Mouse (Mus musculus): ENCODE results near the gene Ccnd3. TPM values are rescaled to one million over a fixed set of nuclear protein-coding genes. Genes with fewer than 3 reads are reported as not detected.
A peak's percentile ranks its signal among the peaks of the same experiment; 100 is the strongest.

Ccnd3 gene
- polyA plus RNA-seq, 1 experiment from 2014 or later, result 451 TPM

GRCm38 (mm10) chr17:47468063-47468462, 36.8 kb upstream of the Ccnd3 start:
- Histone ChIP-seq H3K4me2 (peak overlapping the region; percentile 67), H3K4me1 (peaks cover 50% of the 10 kb centered on the region), H3K9ac (peak overlapping the region; percentile 66), H3K9me3 (no peaks in the 10 kb centered on the region), H3K4me3 (peak overlapping the region; percentile 43), H3K27ac (replicated peaks) (no peak overlapping the region), H3K27me3 (replicated peaks) (peaks cover 58% of the 10 kb centered on the region), H3K36me3 (no peaks in the 10 kb centered on the region)
- ATAC-seq (ENCODE audit: extremely low read depth, insufficient number of reproducible peaks, low FRiP score, low TSS enrichment), result no peak
- WGBS, result 19% methylated on average over 14 of the region's 14 CpGs

GRCm38 (mm10) chr17:47468466-47468865, 36.4 kb upstream of the Ccnd3 start:
- H3K27me3 ChIP-seq (replicated peaks), result peaks cover 58% of the 10 kb centered on the region
- WGBS, result 11% methylated on average over 34 of the region's 34 CpGs
- peak overlapping the region; percentile 43 for H3K4me3 ChIP-seq
- peaks cover 46% of the 10 kb centered on the region for H3K4me1 ChIP-seq
- H3K4me2 ChIP-seq, result peak overlapping the region; percentile 67
- no peak for ATAC-seq (ENCODE audit: extremely low read depth, insufficient number of reproducible peaks, low FRiP score, low TSS enrichment)
- H3K9me3 ChIP-seq, result no peaks in the 10 kb centered on the region
- no peaks in the 10 kb centered on the region for H3K36me3 ChIP-seq
- H3K27ac ChIP-seq (replicated peaks), result no peak overlapping the region
- peak overlapping the region; percentile 66 for H3K9ac ChIP-seq

DNA sequence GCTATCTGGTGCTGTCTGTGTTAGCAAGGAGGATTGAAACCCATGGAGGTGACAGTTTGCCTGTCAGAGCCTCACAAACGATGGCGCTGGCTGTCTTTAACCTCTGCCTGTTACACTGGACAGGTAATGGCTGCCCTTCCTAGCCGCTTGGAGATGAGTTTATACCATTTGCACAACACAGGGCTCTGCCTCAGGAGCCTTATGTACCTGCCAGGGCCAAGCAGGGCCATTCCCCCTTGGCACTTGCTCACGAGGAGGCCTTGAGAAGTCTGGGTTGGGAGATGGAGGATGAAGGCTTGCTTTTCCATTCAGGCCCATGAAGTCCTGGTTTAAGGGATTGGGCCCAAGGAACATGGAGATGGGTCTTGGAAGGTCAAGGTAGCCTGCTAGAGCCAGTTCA, 35.2 kb upstream of the Ccnd3 start:
- ATAC-seq (ENCODE audit: extremely low read depth, insufficient number of reproducible peaks, low FRiP score, low TSS enrichment), result no peak
- H3K4me3 ChIP-seq, result no peak overlapping the region

GRCm38 (mm10) chr17:47470121-47470520, 34.7 kb upstream of the Ccnd3 start:
- Histone ChIP-seq H3K9me3 (no peaks in the 10 kb centered on the region), H3K27ac (replicated peaks) (no peak overlapping the region), H3K4me1 (peaks cover 39% of the 10 kb centered on the region), H3K27me3 (replicated peaks) (peaks cover 42% of the 10 kb centered on the region), H3K4me3 (no peak overlapping the region), H3K4me2 (no peak overlapping the region), H3K9ac (no peak overlapping the region), H3K36me3 (no peaks in the 10 kb centered on the region)
- ATAC-seq (ENCODE audit: extremely low read depth, insufficient number of reproducible peaks, low FRiP score, low TSS enrichment), result no peak
- 75% methylated on average over 4 of the region's 4 CpGs for WGBS

More for the DNA sequence above, 35.2 kb upstream of the Ccnd3 start:
- Histone ChIP-seq H3K27me3 (replicated peaks) (peaks cover 46% of the 10 kb centered on the region), H3K36me3 (no peaks in the 10 kb centered on the region), H3K9me3 (no peaks in the 10 kb centered on the region), H3K27ac (replicated peaks) (no peak overlapping the region), H3K4me2 (no peak overlapping the region), H3K4me1 (peaks cover 39% of the 10 kb centered on the region), H3K9ac (no peak overlapping the region)
- 82% methylated on average over 4 of the region's 4 CpGs for WGBS

DNA sequence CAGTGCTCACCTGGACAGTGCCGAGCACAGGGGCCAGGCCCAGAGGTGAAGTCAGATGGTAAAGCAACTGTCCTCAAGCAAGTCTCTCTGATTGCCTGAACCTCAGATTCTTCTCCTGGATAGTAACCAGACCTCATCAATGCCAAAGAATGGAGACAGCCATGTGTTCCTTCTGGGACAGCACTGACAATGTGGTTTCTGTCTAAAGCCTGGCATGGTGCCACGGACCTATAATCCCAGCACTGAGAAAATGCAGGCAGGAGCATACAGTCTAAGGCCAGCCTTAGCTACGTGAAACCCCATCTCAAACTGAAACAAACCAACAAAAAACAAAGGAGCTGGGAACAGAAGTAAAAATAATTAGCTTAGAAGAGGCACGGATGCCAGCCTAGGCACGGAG, 34.2 kb upstream of the Ccnd3 start:
- no peaks in the 10 kb centered on the region for H3K36me3 ChIP-seq
- peaks cover 39% of the 10 kb centered on the region for H3K4me1 ChIP-seq
- H3K9ac ChIP-seq, result no peak overlapping the region
- H3K9me3 ChIP-seq, result no peaks in the 10 kb centered on the region
- H3K4me3 ChIP-seq, result no peak overlapping the region
- no peak overlapping the region for H3K27ac ChIP-seq (replicated peaks)
- WGBS, result 69% methylated on average over 5 of the region's 5 CpGs
- no peak for ATAC-seq (ENCODE audit: extremely low read depth, insufficient number of reproducible peaks, low FRiP score, low TSS enrichment)
- no peak overlapping the region for H3K4me2 ChIP-seq
- peaks cover 39% of the 10 kb centered on the region for H3K27me3 ChIP-seq (replicated peaks)

DNA sequence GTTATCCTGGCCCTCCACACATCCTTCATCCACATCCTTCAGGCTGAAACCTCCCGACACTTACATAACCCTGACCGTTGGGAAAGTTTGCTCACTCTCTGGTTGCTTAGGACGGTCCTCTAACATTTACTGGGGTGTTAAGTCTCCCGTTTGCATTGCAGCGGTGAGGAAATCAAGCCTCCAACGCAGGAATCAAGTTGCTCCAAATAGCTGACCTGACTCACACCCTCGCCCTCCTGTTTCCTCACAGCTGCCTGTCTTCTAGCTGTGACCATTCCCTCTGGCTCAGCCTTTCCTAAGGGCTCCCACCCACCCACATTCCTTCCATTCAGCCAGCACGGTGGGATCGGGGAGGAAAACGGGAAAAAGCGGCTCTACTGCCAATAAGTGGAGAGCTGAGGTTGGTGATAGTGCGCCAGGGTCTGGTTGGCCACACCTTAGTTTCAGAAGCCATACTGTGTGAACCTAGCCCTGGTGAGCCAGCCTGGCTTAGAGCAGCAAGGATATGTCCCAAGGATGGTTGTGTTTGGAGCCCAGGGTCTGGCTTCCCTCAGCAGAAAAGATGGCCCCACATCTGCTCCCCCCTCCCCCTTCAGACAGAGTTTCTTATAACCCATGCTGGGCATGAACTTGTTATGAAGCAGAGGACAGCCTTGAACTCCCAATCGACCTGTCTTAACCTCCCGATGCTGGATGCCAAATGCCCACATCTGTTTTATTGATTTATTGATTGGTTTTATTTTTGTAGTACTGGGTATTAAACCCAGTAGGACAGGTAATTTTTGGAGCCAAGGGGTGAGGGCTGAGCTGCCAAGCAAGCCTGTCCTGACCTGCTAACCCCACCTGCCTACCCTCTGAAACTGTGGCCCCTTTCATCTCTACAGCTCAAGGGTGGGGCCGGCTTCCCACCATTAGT, 32.2 kb upstream of the Ccnd3 start:
- H3K27ac ChIP-seq (replicated peaks), result no peak overlapping the region; the same call in 1 of the 2 replicates
- no peak overlapping the region for H3K4me2 ChIP-seq
- peak overlapping the region; percentile 48; the same call in 1 of the 2 replicates for H3K9ac ChIP-seq
- 23% methylated on average over 15 of the region's 15 CpGs for WGBS
- no peaks in the 10 kb centered on the region for H3K9me3 ChIP-seq
- no peak overlapping the region for H3K4me3 ChIP-seq
- H3K27me3 ChIP-seq (replicated peaks), result peaks cover 20% of the 10 kb centered on the region
- no peaks in the 10 kb centered on the region for H3K36me3 ChIP-seq
- no peak for ATAC-seq (ENCODE audit: extremely low read depth, insufficient number of reproducible peaks, low FRiP score, low TSS enrichment)
- peaks cover 34% of the 10 kb centered on the region for H3K4me1 ChIP-seq

- Histone ChIP-seq H3K4me3 (no peak overlapping the region), H3K27ac (replicated peaks) (no peak overlapping the region), H3K27me3 (replicated peaks) (peaks cover 12% of the 10 kb centered on the region), H3K4me1 (peaks cover 27% of the 10 kb centered on the region), H3K4me2 (no peak overlapping the region), H3K9me3 (no peaks in the 10 kb centered on the region), H3K9ac (no peak overlapping the region), H3K36me3 (no peaks in the 10 kb centered on the region)
- ATAC-seq (ENCODE audit: extremely low read depth, insufficient number of reproducible peaks, low FRiP score, low TSS enrichment), result no peak
- WGBS, result 15% methylated on average over 8 of the region's 8 CpGs
Measured at GRCm38 (mm10) chr17:47473434-47473974, 31.3 kb upstream of the Ccnd3 start.

DNA sequence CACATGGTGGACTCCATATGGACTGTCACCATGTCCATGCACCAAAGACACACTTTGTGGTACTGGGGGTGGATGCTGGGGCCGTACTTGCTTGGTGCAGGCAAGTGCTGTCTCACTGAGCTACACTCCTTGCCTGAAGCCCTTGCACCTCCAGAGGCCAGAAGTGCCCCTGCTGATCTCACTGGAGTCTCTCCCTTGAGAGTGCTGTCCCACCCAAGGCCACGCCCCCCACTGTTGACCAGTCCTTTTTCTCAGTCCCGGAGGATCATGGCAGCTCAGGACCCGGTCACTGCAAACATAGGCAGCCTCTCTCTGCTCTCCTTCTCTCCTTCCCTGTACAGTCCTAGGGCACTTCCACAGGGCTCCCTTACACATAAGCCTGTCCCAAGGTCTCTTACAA, 30.6 kb upstream of the Ccnd3 start:
- H3K27ac ChIP-seq (replicated peaks), result no peak overlapping the region
- H3K4me1 ChIP-seq, result peaks cover 22% of the 10 kb centered on the region
- no peaks in the 10 kb centered on the region for H3K9me3 ChIP-seq
- H3K9ac ChIP-seq, result no peak overlapping the region
- H3K4me3 ChIP-seq, result no peak overlapping the region
- peaks cover 5% of the 10 kb centered on the region for H3K27me3 ChIP-seq (replicated peaks)
- H3K36me3 ChIP-seq, result no peaks in the 10 kb centered on the region
- ATAC-seq (ENCODE audit: extremely low read depth, insufficient number of reproducible peaks, low FRiP score, low TSS enrichment), result no peak
- H3K4me2 ChIP-seq, result no peak overlapping the region
- 77% methylated on average over 4 of the region's 4 CpGs for WGBS

DNA sequence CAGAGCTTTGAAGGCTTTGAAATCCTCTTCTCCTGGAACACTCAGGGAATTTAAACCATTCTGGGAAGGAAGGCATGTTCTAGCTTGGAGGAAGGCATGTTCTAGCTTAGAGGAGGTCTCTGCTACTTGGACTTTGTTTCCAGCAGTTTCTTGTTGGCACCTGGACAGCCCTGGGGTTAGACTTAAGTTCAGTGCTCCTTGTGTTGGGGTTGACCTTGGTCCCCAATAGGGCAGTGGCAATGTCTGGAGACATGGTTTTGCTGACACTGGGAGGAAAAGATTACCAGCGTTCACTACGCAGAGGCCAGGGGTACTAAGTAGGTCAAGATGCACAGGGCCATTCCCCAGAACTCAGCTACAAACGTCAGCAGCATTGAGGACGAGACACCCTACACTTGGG, 29.7 kb upstream of the Ccnd3 start:
- Histone ChIP-seq H3K36me3 (no peaks in the 10 kb centered on the region), H3K4me3 (no peak overlapping the region), H3K9me3 (no peaks in the 10 kb centered on the region), H3K9ac (no peak overlapping the region), H3K4me1 (peaks cover 25% of the 10 kb centered on the region), H3K4me2 (no peak overlapping the region), H3K27me3 (replicated peaks) (no peaks in the 10 kb centered on the region), H3K27ac (replicated peaks) (no peak overlapping the region)
- 83% methylated on average over 4 of the region's 4 CpGs for WGBS
- ATAC-seq (ENCODE audit: extremely low read depth, insufficient number of reproducible peaks, low FRiP score, low TSS enrichment), result no peak

DNA sequence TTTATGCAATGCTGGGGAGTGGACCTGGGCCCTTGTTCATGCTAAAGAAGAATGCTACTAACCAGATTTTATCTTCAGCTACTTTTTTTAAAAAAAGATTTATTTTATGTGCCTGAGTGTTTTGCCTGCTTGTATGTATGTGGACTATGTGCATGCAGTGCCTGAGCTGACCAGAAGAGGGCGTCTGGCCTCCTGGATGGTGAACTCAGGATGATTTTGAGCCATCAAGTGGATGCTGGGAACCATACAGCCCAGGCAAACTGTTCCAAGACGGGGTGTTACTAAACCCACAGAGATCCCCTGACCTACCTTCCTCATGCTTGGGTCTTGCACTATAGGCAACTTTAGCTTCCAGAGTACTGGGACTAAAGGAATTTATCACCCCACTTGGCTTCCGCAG, 29.1 kb upstream of the Ccnd3 start:
- no peak overlapping the region for H3K4me2 ChIP-seq
- no peak for ATAC-seq (ENCODE audit: extremely low read depth, insufficient number of reproducible peaks, low FRiP score, low TSS enrichment)
- H3K9ac ChIP-seq, result no peak overlapping the region
- no peak overlapping the region for H3K4me3 ChIP-seq
- peaks cover 20% of the 10 kb centered on the region for H3K4me1 ChIP-seq
- 55% methylated on average over 3 of the region's 3 CpGs for WGBS
- H3K9me3 ChIP-seq, result no peaks in the 10 kb centered on the region
- H3K27me3 ChIP-seq (replicated peaks), result no peaks in the 10 kb centered on the region
- H3K27ac ChIP-seq (replicated peaks), result no peak overlapping the region
- no peaks in the 10 kb centered on the region for H3K36me3 ChIP-seq

DNA sequence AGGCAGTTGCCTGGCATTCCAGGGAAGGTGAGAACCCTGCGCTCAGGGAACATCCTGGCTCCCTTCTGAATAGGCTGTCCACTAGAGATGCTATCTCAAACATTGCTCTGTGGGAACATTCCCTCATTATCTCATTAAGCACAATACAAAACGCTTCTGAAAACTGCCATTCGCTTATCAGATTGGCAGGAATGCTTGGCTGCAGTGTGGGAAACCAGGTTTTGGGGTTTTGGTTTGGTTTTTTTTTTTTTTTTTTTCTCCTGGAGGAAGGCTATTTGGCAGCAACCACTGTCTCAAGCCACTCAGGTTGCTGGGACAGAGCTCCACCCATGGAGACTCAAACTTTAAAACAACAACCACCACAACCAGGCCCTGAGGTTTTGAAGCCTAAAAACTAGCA, 25.0 kb upstream of the Ccnd3 start:
- Histone ChIP-seq H3K27ac (replicated peaks) (peak overlapping the region; percentile 20), H3K4me1 (peaks cover 17% of the 10 kb centered on the region), H3K27me3 (replicated peaks) (no peaks in the 10 kb centered on the region)

DNA sequence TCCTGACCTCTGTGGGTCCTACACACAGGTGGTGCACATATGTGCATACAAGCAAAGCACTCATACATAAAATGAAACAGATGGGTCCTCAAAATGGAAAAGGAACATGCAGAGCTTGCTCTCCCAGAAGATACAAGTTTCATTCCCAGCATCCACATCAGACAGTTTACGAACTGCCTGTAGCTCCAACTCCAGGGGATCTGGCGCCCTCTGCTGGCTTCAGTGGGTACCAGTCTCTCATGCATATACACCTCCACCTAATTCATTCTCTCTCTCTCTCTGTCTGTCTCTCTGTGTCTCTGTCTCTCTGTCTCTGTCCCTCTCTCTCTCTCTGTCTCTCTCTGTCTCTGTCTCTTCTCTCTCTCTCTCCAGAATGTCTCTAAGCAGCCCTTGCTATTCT, 22.4 kb upstream of the Ccnd3 start:
- peaks cover 2% of the 10 kb centered on the region for H3K36me3 ChIP-seq
- H3K4me2 ChIP-seq, result no peak overlapping the region
- 42% methylated on average over 2 of the region's 2 CpGs for WGBS
- ATAC-seq (ENCODE audit: extremely low read depth, insufficient number of reproducible peaks, low FRiP score, low TSS enrichment), result no peak
- H3K27me3 ChIP-seq (replicated peaks), result no peaks in the 10 kb centered on the region
- H3K27ac ChIP-seq (replicated peaks), result no peak overlapping the region
- no peak overlapping the region for H3K9ac ChIP-seq
- no peaks in the 10 kb centered on the region for H3K9me3 ChIP-seq
- H3K4me3 ChIP-seq, result no peak overlapping the region
- H3K4me1 ChIP-seq, result peaks cover 30% of the 10 kb centered on the region

More for the DNA sequence above, 25.0 kb upstream of the Ccnd3 start:
- Histone ChIP-seq H3K4me2 (no peak overlapping the region), H3K9ac (no peak overlapping the region), H3K36me3 (no peaks in the 10 kb centered on the region), H3K9me3 (no peaks in the 10 kb centered on the region), H3K4me3 (no peak overlapping the region)
- ATAC-seq (ENCODE audit: extremely low read depth, insufficient number of reproducible peaks, low FRiP score, low TSS enrichment), result no peak
- WGBS, result 26% methylated on average over 3 of the region's 3 CpGs

All from heart, embryonic 13.5 days (tissue).